Mouse (Mus musculus) E14TG2a.4 (cell line): ENCODE measurements around the gene Apoc4.
A peak's percentile ranks its signal among the peaks of the same experiment; 100 is the strongest.

Experiments used
- CTCF ChIP-seq: conservative IDR thresholded peaks from 2 replicates; pipeline ENCODE4 v1.5.1; 2014; ENCODE audit warnings: low read length
- NANOG ChIP-seq: IDR thresholded peaks from 2 replicates; pipeline ENCODE4 v1.6.1; 2014; ENCODE audit warnings: borderline replicate concordance, low read length, mixed read lengths
- POU5F1 ChIP-seq: IDR thresholded peaks from 2 replicates; pipeline ENCODE4 v1.6.1; 2014; ENCODE audit warnings: low read length, borderline replicate concordance

DNA sequence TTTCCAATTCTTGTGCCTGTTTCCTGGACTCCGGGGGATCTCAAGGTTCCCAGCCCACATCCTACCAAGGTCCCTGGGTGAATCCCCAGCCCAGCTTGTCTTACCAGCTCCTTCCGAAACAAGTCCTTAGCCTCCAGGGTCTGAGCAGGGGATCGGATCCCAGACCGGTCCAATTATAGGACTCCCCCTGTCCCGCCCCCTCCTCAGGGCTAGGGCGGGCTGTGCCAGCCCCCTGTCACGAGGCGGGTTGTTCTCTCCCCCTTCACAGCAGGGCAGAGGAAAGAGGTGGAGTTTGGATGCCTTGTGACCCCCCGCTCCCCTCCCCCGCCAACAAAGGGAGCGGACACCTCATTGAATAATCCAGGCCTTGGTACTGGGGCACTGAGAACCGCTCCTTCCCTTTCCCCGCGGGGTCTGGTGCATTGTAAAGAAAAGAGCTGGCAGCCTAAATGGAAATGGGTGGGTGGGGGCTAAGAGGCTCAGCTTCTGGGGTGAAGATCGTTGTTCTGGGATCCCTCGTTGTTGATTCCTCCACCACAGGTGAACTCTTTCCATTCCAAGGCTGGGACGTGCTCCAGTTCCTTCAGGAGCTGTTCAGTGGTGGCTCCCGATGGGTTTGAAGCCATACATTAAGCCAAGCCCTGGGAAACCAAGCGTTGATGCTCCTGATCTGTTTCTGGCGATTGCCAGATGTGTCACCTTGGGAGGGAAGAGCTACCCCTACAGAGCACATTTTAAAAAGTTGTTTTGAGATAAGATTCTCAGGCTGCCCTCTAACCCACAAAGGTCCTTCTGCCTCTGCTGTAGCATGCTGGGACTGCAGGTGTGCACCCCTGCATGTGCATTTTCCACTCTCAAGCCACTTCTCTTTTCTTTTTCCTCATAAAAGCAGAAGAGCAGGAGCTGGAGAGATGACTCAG is 17.9 kb upstream of the Apoc4 start, which contains the start of gene Apoe:
- TF ChIP-seq CTCF (no peak), NANOG (0 out of 2 replicates have a peak, but pooled peaks have one; percentile 17), POU5F1 (no peak)
